Mouse (Mus musculus) kidney, embryonic 14.5 days (tissue): ENCODE data around the gene Cd164. TPM values are rescaled to one million over a fixed set of nuclear protein-coding genes. Genes with fewer than 3 reads are reported as not detected.
A peak's percentile ranks its signal among the peaks of the same experiment; 100 is the strongest.

ENCODE experiments used
- ATAC-seq: fragments of 200-750 bp; cut with Nextera tagmentation; 2 replicates; pipeline ENCODE4 v1.8.0; 2017; ENCODE audit warnings: moderate number of reproducible peaks, mild to moderate bottlenecking, moderate TSS enrichment, moderate library complexity; ENCODE audit not compliant: low FRiP score, low TSS enrichment
- H3K27ac ChIP-seq: fragments of 300-500 bp; sonication (generic); 2 replicates; pipeline ENCODE4 v1.5.1; 2014; ENCODE audit warnings: low read depth, mild to moderate bottlenecking, low read length, moderate library complexity, mixed read lengths
- H3K27me3 ChIP-seq: fragments of 300-500 bp; sonication (generic); 2 replicates; pipeline ENCODE4 v1.6.1; 2014; ENCODE audit warnings: mild to moderate bottlenecking, low read length; ENCODE audit not compliant: control insufficient read depth, insufficient read depth
- H3K36me3 ChIP-seq: fragments of 300-500 bp; sonication (generic); 2 replicates; pipeline ENCODE4 v1.6.1; 2014; ENCODE audit warnings: low read length, mixed read lengths; ENCODE audit not compliant: control insufficient read depth, insufficient read depth
- H3K4me1 ChIP-seq: fragments of 300-500 bp; sonication (generic); 2 replicates; pipeline ENCODE4 v1.6.1; 2014; ENCODE audit warnings: low read length, mixed read lengths; ENCODE audit not compliant: control insufficient read depth, insufficient read depth
- H3K4me2 ChIP-seq: fragments of 300-500 bp; sonication (generic); replicated peaks from 2 replicates; pipeline ENCODE4 v1.6.1; 2014; ENCODE audit warnings: low read depth, mild to moderate bottlenecking, low read length
- H3K4me3 ChIP-seq: fragments of 300-500 bp; sonication (generic); 2 replicates; pipeline ENCODE4 v1.5.1; 2014; ENCODE audit warnings: mild to moderate bottlenecking, low read length
- H3K9ac ChIP-seq: fragments of 300-500 bp; sonication (generic); 2 replicates; pipeline ENCODE4 v1.6.1; 2014; ENCODE audit warnings: low read depth, mild to moderate bottlenecking, low read length, moderate library complexity
- H3K9me3 ChIP-seq: fragments of 300-500 bp; sonication (generic); 2 replicates; pipeline ENCODE4 v1.6.1; 2016; ENCODE audit warnings: low read length; ENCODE audit not compliant: control insufficient read depth
- WGBS: fragments of 180-500 bp; shearing (Covaris S2); extraction: QIAGEN DNeasy Blood & Tissue Kit; methylation state at CpG from one replicate; pipeline ENCODE4 v1.1.7; 2014; 5-methylcytosine and 5-hydroxymethylcytosine counted together
- polyA plus RNA-seq: library from polyadenylated mRNA; unstranded; fragments of >200 nt; fragmentation: Nextera tagmentation; extraction: Ambion mirVana; gene quantifications from 2 replicates; pipeline ENCODE4 v1.2.1, GENCODE M21; 2014

The Cd164 gene
- polyA plus RNA-seq, 1 experiment from 2014 or later = 221 TPM

GRCm38 (mm10) chr10:41572274-41572673 lies 53.1 kb downstream of the Cd164 start:
- no peak for ATAC-seq
- Histone ChIP-seq H3K4me2 (no peak overlapping the region), H3K27ac (no peak overlapping the region), H3K27me3 (no peaks in the 10 kb centered on the region), H3K9ac (no peak overlapping the region), H3K9me3 (no peaks in the 10 kb centered on the region), H3K4me1 (peaks cover 17% of the 10 kb centered on the region), H3K36me3 (no peaks in the 10 kb centered on the region), H3K4me3 (no peak overlapping the region)
- WGBS = 84% methylated on average over 4 of the region's 4 CpGs

GRCm38 (mm10) chr10:41573190-41573589 lies 54.0 kb downstream of the Cd164 start:
- WGBS = 11% methylated on average over 6 of the region's 6 CpGs
- no peaks in the 10 kb centered on the region for H3K36me3 ChIP-seq
- H3K4me2 ChIP-seq = no peak overlapping the region; the same call in 1 of the 2 replicates
- H3K27me3 ChIP-seq = no peaks in the 10 kb centered on the region
- H3K9me3 ChIP-seq = no peaks in the 10 kb centered on the region
- H3K9ac ChIP-seq = no peak overlapping the region
- ATAC-seq = peak; percentile 24; the same call in 1 of the 2 replicates
- peaks cover 17% of the 10 kb centered on the region for H3K4me1 ChIP-seq
- peak overlapping the region; percentile 32; the same call in 1 of the 2 replicates for H3K27ac ChIP-seq
- H3K4me3 ChIP-seq = no peak overlapping the region

DNA sequence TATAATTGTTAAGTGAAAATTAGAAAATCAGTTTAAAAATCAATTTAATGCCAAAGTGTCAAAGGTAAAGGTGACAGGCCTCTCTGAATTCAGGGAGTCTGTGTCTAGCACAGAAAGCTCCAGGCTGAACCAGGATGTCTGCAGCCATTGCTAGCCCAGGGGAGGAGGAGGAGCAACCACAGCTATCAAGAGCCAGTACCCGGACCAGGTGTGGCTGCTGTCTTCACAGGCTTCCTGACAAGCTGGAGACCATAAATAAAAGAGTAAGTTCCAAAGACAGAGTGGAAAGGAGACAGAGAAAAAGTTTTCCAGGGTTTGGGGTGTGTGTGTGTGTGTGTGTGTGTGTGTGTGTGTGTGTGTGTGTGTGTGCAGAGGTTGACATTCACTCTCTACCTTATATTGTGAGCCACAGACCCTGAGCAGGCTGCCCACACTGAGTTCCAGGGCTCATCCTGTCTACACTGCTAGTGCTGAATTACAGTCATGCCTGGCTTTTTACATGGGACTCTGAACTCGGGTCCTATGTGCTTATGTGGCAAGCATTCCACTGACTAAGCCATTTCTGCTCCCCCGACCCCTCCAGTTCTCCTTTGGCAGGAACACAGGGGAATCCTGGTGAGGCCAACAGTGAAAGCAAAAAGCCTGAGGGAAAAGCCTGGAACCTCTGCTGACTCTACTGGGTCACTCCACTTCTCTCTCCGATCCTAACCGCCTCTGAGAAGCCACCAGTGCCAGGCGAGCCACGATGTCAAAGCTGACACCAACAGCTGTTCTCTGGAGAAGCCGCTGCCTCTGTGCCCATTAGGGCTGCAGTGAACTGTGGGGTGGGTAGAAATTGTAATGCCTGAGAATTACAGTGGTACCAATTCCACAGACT lies 56.5 kb downstream of the Cd164 start:
- Histone ChIP-seq H3K36me3 (no peaks in the 10 kb centered on the region), H3K4me1 (peaks cover 15% of the 10 kb centered on the region), H3K4me2 (no peak overlapping the region), H3K27ac (no peak overlapping the region), H3K9ac (no peak overlapping the region), H3K27me3 (no peaks in the 10 kb centered on the region), H3K9me3 (no peaks in the 10 kb centered on the region), H3K4me3 (no peak overlapping the region)
- ATAC-seq = no peak
- 66% methylated on average over 8 of the region's 8 CpGs for WGBS

DNA sequence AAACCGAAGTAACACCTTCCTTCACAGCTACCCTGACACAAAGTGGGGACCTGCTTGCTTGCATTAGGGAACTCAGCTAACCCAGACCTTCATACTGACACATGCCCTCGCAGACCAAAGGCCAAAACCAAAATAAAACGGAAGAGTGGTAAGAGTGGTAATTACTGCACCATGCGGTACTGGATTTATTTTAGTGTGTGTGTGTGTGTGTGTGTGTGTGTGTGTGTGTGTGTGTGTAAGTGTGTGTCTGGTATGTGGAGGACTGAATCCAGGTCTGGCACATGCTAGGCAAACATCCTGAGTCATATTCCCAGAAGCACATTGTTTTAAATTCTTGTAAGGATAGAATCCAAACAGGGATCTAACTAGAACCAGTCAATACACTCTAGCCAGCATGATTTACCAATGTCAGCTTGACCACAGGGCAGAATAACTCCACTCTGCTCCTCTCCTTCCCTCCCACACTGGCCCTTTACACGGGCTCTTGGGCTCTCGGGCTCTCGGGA lies 57.2 kb downstream of the Cd164 start:
- Histone ChIP-seq H3K27ac (no peak overlapping the region), H3K9me3 (no peaks in the 10 kb centered on the region), H3K4me3 (no peak overlapping the region), H3K4me2 (no peak overlapping the region), H3K4me1 (peaks cover 15% of the 10 kb centered on the region), H3K36me3 (no peaks in the 10 kb centered on the region), H3K27me3 (no peaks in the 10 kb centered on the region), H3K9ac (no peak overlapping the region)
- WGBS = 56% methylated on average over 7 of the region's 7 CpGs
- no peak for ATAC-seq

DNA sequence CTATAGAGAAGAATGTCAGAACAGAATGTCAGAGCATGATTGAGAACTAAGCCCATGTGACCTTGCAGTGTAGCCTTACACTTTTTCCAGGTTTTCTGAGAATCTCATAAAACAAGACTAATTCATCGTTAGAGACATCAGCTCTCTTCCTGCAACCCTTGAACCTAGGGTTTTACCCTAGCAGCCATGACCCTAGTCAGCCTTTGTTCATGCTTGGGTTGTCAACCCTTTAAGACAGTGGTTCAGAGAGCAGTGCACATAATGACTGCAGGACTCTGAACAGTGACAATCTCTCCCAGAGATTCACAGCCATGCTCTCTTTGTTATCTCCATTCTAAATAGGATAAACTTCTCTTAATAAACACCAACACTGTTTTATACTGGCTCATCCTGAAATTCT lies 59.3 kb downstream of the Cd164 start:
- Histone ChIP-seq H3K27ac (no peak overlapping the region), H3K4me3 (no peak overlapping the region), H3K27me3 (no peaks in the 10 kb centered on the region), H3K4me1 (peaks cover 3% of the 10 kb centered on the region; the same call in 1 of the 2 replicates), H3K9ac (no peak overlapping the region), H3K36me3 (no peaks in the 10 kb centered on the region), H3K9me3 (no peaks in the 10 kb centered on the region), H3K4me2 (no peak overlapping the region)
- no peak for ATAC-seq
- 16% methylated on average over 1 of the region's 1 CpGs for WGBS

DNA sequence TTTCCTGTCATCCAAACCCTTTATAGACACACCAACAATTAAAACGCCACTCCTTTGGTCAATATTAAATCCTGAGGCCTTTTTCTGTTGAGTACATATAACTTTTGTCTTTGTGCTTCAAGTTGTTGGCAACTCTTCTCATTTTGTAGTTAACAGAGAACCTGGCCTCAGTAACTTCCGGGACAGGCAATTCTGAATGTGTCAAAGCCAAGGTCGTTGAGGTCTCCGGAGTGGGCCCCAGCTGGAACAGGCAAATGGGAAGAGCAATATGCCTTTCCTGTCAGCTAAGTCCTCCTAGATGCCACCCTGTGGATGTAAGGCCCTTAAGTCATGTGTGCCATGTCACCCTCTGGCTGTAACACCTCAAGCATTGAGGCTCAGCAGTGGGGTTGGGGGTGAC lies 61.2 kb downstream of the Cd164 start:
- WGBS = 67% methylated on average over 4 of the region's 4 CpGs
- H3K4me1 ChIP-seq = no peaks in the 10 kb centered on the region
- H3K9me3 ChIP-seq = no peaks in the 10 kb centered on the region
- H3K9ac ChIP-seq = no peak overlapping the region
- no peak overlapping the region for H3K4me2 ChIP-seq
- no peak overlapping the region for H3K27ac ChIP-seq
- H3K4me3 ChIP-seq = no peak overlapping the region
- no peak for ATAC-seq
- no peaks in the 10 kb centered on the region for H3K27me3 ChIP-seq
- H3K36me3 ChIP-seq = no peaks in the 10 kb centered on the region

Other genes with a start within 250 kb of the Cd164 start
- 10.1 and 15.3 TPM in 2 replicates for gene Fig4, start 216.2 kb upstream of the Cd164 start, polyA plus RNA-seq
- 0.06 TPM in 1 of 2 replicates, not detected in the other for gene Ak9, start 215.4 kb upstream of the Cd164 start, polyA plus RNA-seq
- gene Zbtb24, start 69.0 kb upstream of the Cd164 start, polyA plus RNA-seq = 13.5 and 19.2 TPM in 2 replicates
- gene Mical1, start 43.1 kb upstream of the Cd164 start, polyA plus RNA-seq = 22.8 and 33.6 TPM in 2 replicates
- 53.8 and 59.2 TPM in 2 replicates for gene Smpd2, start 29.0 kb upstream of the Cd164 start, polyA plus RNA-seq
- gene Ppil6, start 29.0 kb upstream of the Cd164 start, polyA plus RNA-seq = 1.2 and 3.1 TPM in 2 replicates
- 0.15 and 0.33 TPM in 2 replicates for gene Ccdc162, start 197.2 kb downstream of the Cd164 start, polyA plus RNA-seq